Mouse (Mus musculus) lung, postnatal 0 days (tissue): ENCODE data around the gene Rfx1. TPM values are rescaled to one million over a fixed set of nuclear protein-coding genes. Genes with fewer than 3 reads are reported as not detected.

Experiments
- ATAC-seq: fragments of 200-750 bp; cut with Nextera tagmentation; 2 replicates; pipeline ENCODE4 v1.8.0; 2017; ENCODE audit warnings: moderate library complexity
- DNase-seq: peaks from one replicate; pipeline ENCODE4 v3.0.0-alpha.2; 2016; ENCODE audit warnings: low spot score
- H3K27ac ChIP-seq: fragments of 300-500 bp; sonication (generic); 2 replicates; pipeline ENCODE4 v1.5.1; 2014; ENCODE audit warnings: antibody characterized with exemption, mild to moderate bottlenecking, low read length, mixed read lengths
- H3K27me3 ChIP-seq: fragments of 300-500 bp; sonication (generic); replicated peaks from 2 replicates; pipeline ENCODE4 v1.6.1; 2014; ENCODE audit warnings: low read length, mixed read lengths; ENCODE audit not compliant: insufficient read depth
- H3K36me3 ChIP-seq: fragments of 300-500 bp; sonication (generic); 2 replicates; pipeline ENCODE4 v1.6.1; 2014; ENCODE audit warnings: low read length, mixed read lengths; ENCODE audit not compliant: insufficient read depth
- H3K4me1 ChIP-seq: fragments of 300-500 bp; sonication (generic); 2 replicates; pipeline ENCODE4 v1.6.1; 2014; ENCODE audit warnings: antibody characterized with exemption, low read depth, low read length, mixed read lengths; ENCODE audit not compliant: insufficient read depth
- H3K4me2 ChIP-seq: fragments of 300-500 bp; sonication (generic); replicated peaks from 2 replicates; pipeline ENCODE4 v1.6.1; 2014; ENCODE audit warnings: low read depth, mild to moderate bottlenecking, low read length, moderate library complexity, mixed read lengths
- H3K4me3 ChIP-seq: fragments of 300-500 bp; sonication (generic); 2 replicates; pipeline ENCODE4 v1.5.1; 2014; ENCODE audit warnings: low read depth, low read length
- H3K9ac ChIP-seq: fragments of 300-500 bp; sonication (generic); replicated peaks from 2 replicates; pipeline ENCODE4 v1.6.1; 2014; ENCODE audit warnings: low read depth, mild to moderate bottlenecking
- H3K9me3 ChIP-seq: fragments of 300-500 bp; sonication (generic); 2 replicates; pipeline ENCODE4 v1.6.1; 2016; ENCODE audit warnings: low read length, mixed read lengths
- CTCF ChIP-seq: IDR thresholded peaks from 2 replicates; pipeline ENCODE4 v1.5.1; 2016; ENCODE audit warnings: antibody characterized with exemption, mild to moderate bottlenecking
- EP300 ChIP-seq: IDR thresholded peaks from 2 replicates; pipeline ENCODE4 v1.6.1; 2016; ENCODE audit warnings: antibody characterized with exemption, mild to moderate bottlenecking, control low read depth
- WGBS: fragments of 180-500 bp; shearing (Covaris S2); extraction: QIAGEN DNeasy Blood & Tissue Kit; methylation state at CpG from one replicate; pipeline ENCODE4 v1.1.7; 2014; 5-methylcytosine and 5-hydroxymethylcytosine counted together
- polyA plus RNA-seq: library from polyadenylated mRNA; unstranded; fragments of >200 nt; fragmentation: Nextera tagmentation; extraction: Ambion mirVana; gene quantifications from 2 replicates; pipeline ENCODE4 v1.2.1, GENCODE M21; 2015

The Rfx1 gene
- polyA plus RNA-seq, 1 experiment from 2014 or later = 5.2 TPM

- peaks cover 9% of the 10 kb centered on the region for H3K36me3 ChIP-seq
- H3K9ac ChIP-seq = no peak overlapping the region
- no peak for DNase-seq
- no peak for ATAC-seq
- H3K4me2 ChIP-seq = no peak overlapping the region
- TF ChIP-seq EP300 (no peak), CTCF (no peak)
- no peak overlapping the region for H3K27ac ChIP-seq
- no peaks in the 10 kb centered on the region for H3K9me3 ChIP-seq
- peaks cover 5% of the 10 kb centered on the region; the same call in 1 of the 2 replicates for H3K4me1 ChIP-seq
- 83% methylated on average over 1 of the region's 1 CpGs for WGBS
- no peaks in the 10 kb centered on the region for H3K27me3 ChIP-seq
- H3K4me3 ChIP-seq = no peak overlapping the region
These were observed 9.8 kb downstream of the Rfx1 start for GRCm38 (mm10) chr8:84076412-84076811.

GRCm38 (mm10) chr8:84076849-84077248, 10.2 kb downstream of the Rfx1 start:
- Histone ChIP-seq H3K36me3 (peaks cover 9% of the 10 kb centered on the region), H3K9me3 (no peaks in the 10 kb centered on the region), H3K9ac (no peak overlapping the region), H3K4me1 (peaks cover 4% of the 10 kb centered on the region; the same call in 1 of the 2 replicates), H3K4me2 (no peak overlapping the region), H3K27me3 (no peaks in the 10 kb centered on the region), H3K27ac (no peak overlapping the region), H3K4me3 (no peak overlapping the region)
- ATAC-seq (no peak), DNase-seq (no peak)
- WGBS = 91% methylated on average over 3 of the region's 3 CpGs
- TF ChIP-seq CTCF = no peak
- TF ChIP-seq EP300 = no peak

- H3K9me3 ChIP-seq = no peaks in the 10 kb centered on the region
- H3K4me2 ChIP-seq = no peak overlapping the region
- TF ChIP-seq CTCF (no peak), EP300 (0 out of 2 replicates have a peak, but pooled peaks have one; percentile 12)
- H3K27ac ChIP-seq = no peak overlapping the region
- H3K4me1 ChIP-seq = no peaks in the 10 kb centered on the region
- DNase-seq = peak; percentile 80
- no peak overlapping the region for H3K9ac ChIP-seq
- ATAC-seq = peak; percentile 84
- peaks cover 31% of the 10 kb centered on the region for H3K36me3 ChIP-seq
- no peak overlapping the region for H3K4me3 ChIP-seq
- no peaks in the 10 kb centered on the region for H3K27me3 ChIP-seq
- 58% methylated on average over 5 of the region's 5 CpGs for WGBS
These were observed 12.6 kb downstream of the Rfx1 start for GRCm38 (mm10) chr8:84079206-84079605.

- Histone ChIP-seq H3K36me3 (peaks cover 46% of the 10 kb centered on the region), H3K27me3 (no peaks in the 10 kb centered on the region), H3K4me3 (no peak overlapping the region), H3K4me1 (no peaks in the 10 kb centered on the region), H3K9me3 (no peaks in the 10 kb centered on the region), H3K9ac (no peak overlapping the region), H3K4me2 (no peak overlapping the region), H3K27ac (no peak overlapping the region)
- ATAC-seq (0 out of 2 replicates have a peak, but pooled peaks have one; percentile 24), DNase-seq (peak; percentile 19)
- no peak for TF ChIP-seq EP300
- TF ChIP-seq CTCF = peak; percentile 32
- 39% methylated on average over 8 of the region's 8 CpGs for WGBS
These were observed 17.2 kb downstream of the Rfx1 start for GRCm38 (mm10) chr8:84083829-84084241.

DNA sequence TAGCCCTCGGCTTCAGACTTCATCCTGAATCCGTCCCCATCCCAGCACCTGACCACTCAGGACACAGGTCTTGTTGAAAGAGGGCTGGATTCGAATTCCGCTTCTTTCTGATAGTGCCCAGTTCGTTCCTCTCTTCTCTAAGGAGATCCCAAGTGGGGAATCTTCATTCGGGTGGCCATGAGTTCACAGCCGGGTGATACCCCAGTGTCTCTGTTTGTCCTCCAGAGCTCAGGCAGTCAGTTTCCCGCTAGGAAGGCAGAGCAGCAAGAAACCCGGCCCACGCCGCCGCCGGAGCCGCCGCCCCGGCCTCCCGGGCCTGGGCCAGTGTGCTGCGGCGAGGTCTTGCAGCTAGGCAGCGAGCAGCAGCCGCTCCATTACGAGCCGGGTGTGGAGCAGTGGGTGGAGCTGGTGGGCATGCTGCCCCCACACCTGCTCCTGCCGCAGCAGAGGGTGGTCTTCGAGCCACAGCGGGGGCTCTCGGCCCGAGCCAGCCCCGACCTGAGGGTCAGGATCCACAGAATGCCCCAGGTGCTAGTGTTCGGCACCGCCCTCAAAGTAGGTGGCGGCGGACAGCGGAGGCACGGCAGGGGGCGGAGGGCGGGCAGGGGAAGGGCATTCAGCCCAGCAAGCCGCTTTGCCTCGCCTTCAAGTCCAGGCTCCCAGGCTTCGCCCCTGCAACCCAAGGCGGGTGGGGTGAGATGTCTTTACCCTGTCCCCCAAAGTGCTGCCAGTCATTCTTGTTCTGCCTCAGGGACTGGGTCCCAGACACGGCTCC, 17.9 kb downstream of the Rfx1 start:
- no peak overlapping the region for H3K9ac ChIP-seq

DNA sequence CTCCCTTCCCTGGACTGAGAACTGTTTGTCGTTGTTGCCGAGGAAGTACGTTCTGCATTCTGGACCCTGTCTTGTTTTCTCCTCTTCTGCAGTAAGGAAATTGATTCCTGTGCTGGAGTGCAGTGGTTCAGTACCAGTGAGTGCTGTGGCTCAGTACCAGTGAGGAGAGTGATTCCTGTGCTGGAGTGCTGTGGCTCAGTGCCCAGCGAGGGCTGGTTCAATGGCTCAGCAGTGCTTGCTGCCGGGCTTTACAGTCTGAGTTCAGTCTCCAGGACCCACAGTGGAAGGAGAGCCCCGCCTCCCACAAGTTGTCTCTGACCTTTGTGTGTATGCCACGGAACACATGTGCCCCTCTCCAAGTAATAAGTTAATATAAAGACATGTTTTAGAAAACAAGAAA, 20.5 kb downstream of the Rfx1 start:
- Histone ChIP-seq H3K27ac (no peak overlapping the region), H3K36me3 (peaks cover 36% of the 10 kb centered on the region), H3K27me3 (no peaks in the 10 kb centered on the region), H3K4me2 (no peak overlapping the region), H3K4me3 (no peak overlapping the region), H3K9me3 (no peaks in the 10 kb centered on the region), H3K4me1 (no peaks in the 10 kb centered on the region), H3K9ac (no peak overlapping the region)
- no peak for DNase-seq
- TF ChIP-seq CTCF = no peak
- no peak for TF ChIP-seq EP300
- no peak for ATAC-seq
- WGBS = 92% methylated on average over 7 of the region's 7 CpGs

More for the DNA sequence above, 17.9 kb downstream of the Rfx1 start:
- H3K27ac ChIP-seq = no peak overlapping the region
- no peak for TF ChIP-seq CTCF
- no peak for TF ChIP-seq EP300
- no peak overlapping the region for H3K4me3 ChIP-seq
- ATAC-seq (no peak), DNase-seq (no peak)
- 65% methylated on average over 29 of the region's 42 CpGs for WGBS
- H3K4me2 ChIP-seq = no peak overlapping the region
- no peaks in the 10 kb centered on the region for H3K9me3 ChIP-seq
- no peaks in the 10 kb centered on the region for H3K27me3 ChIP-seq
- peaks cover 46% of the 10 kb centered on the region for H3K36me3 ChIP-seq
- no peaks in the 10 kb centered on the region for H3K4me1 ChIP-seq
